Mouse (Mus musculus): ENCODE measurements around the gene Plekhg1.

Plekhg1 gene

GRCm38 (mm10) chr10:3891381-3892263 is 151.5 kb downstream of the Plekhg1 start:
- DNase-seq (ENCODE audit: low spot score) = no peak

- DNase-seq (ENCODE audit: low spot score) = no peak
Measured at GRCm38 (mm10) chr10:3892368-3892767, 152.2 kb downstream of the Plekhg1 start.

GRCm38 (mm10) chr10:3898068-3898467 is 157.9 kb downstream of the Plekhg1 start:
- DNase-seq (ENCODE audit: low spot score) = no peak

- no peak for DNase-seq (ENCODE audit: low spot score)
Measured at GRCm38 (mm10) chr10:3900416-3900956, 160.3 kb downstream of the Plekhg1 start.

GRCm38 (mm10) chr10:3905747-3906146 is 165.6 kb downstream of the Plekhg1 start:
- DNase-seq (ENCODE audit: low spot score) = no peak

GRCm38 (mm10) chr10:3914104-3914503 is 173.9 kb downstream of the Plekhg1 start:
- DNase-seq (ENCODE audit: low spot score) = no peak

GRCm38 (mm10) chr10:3920368-3921152 is 180.4 kb downstream of the Plekhg1 start:
- DNase-seq (ENCODE audit: low spot score) = no peak

GRCm38 (mm10) chr10:3928008-3928545 is 187.9 kb downstream of the Plekhg1 start:
- DNase-seq (ENCODE audit: low spot score) = no peak

GRCm38 (mm10) chr10:3931831-3932230 is 191.7 kb downstream of the Plekhg1 start:
- DNase-seq (ENCODE audit: low spot score) = no peak

GRCm38 (mm10) chr10:3933311-3933940 is 193.3 kb downstream of the Plekhg1 start:
- DNase-seq (ENCODE audit: low spot score) = no peak

GRCm38 (mm10) chr10:3936864-3937263 is 196.7 kb downstream of the Plekhg1 start:
- no peak for DNase-seq (ENCODE audit: low spot score)

GRCm38 (mm10) chr10:3939895-3940595 is 199.9 kb downstream of the Plekhg1 start:
- DNase-seq (ENCODE audit: low spot score) = no peak

GRCm38 (mm10) chr10:3940596-3940975 is 200.4 kb downstream of the Plekhg1 start:
- no peak for DNase-seq (ENCODE audit: low spot score)

- DNase-seq (ENCODE audit: low spot score) = no peak
Measured at GRCm38 (mm10) chr10:3941054-3941757, 201.0 kb downstream of the Plekhg1 start.

- DNase-seq (ENCODE audit: low spot score) = no peak
Measured at GRCm38 (mm10) chr10:3942289-3942688, 202.1 kb downstream of the Plekhg1 start.

- peak; percentile 15 for DNase-seq (ENCODE audit: low spot score)
Measured at GRCm38 (mm10) chr10:3943492-3944395, 203.6 kb downstream of the Plekhg1 start.

- no peak for DNase-seq (ENCODE audit: low spot score)
Measured at GRCm38 (mm10) chr10:3946871-3947270, 206.7 kb downstream of the Plekhg1 start.

- no peak for DNase-seq (ENCODE audit: low spot score)
Measured at GRCm38 (mm10) chr10:3947346-3947745, 207.2 kb downstream of the Plekhg1 start.

- DNase-seq (ENCODE audit: low spot score) = no peak
Measured at GRCm38 (mm10) chr10:3949306-3949705, 209.1 kb downstream of the Plekhg1 start.

- no peak for DNase-seq (ENCODE audit: low spot score)
Measured at GRCm38 (mm10) chr10:3956471-3956870, 216.3 kb downstream of the Plekhg1 start.

Data from T-cell, adult 2 months (primary cell).